Mouse (Mus musculus): ENCODE results near the gene Ap1b1.

GRCm38 (mm10) chr11:5032706-5033105, 46.1 kb downstream of the Ap1b1 start:
- no peak for TF ChIP-seq CTCF (IDR thresholded peaks at IDR 0.05; ENCODE audit: borderline replicate concordance, control insufficient read depth, extremely low read depth, insufficient read depth, low read length, poor library complexity)
- TF ChIP-seq POLR2A (IDR thresholded peaks at IDR 0.05; ENCODE audit: control insufficient read depth, extremely low read depth, insufficient read depth, low read length, poor library complexity), result no peak

All from thymus, adult 2 months (tissue).